Mouse (Mus musculus) liver, postnatal 0 days (tissue): ENCODE measurements around the gene Banp.

Experiments used
- CTCF ChIP-seq: sonication (generic); IDR thresholded peaks from 2 replicates; pipeline ENCODE4 v1.5.1; 2016; ENCODE audit warnings: antibody characterized with exemption, low read depth
- EP300 ChIP-seq: IDR thresholded peaks from 2 replicates; pipeline ENCODE4 v1.6.1; 2016; ENCODE audit warnings: antibody characterized with exemption, low read depth, mild to moderate bottlenecking

GRCm38 (mm10) chr8:121953821-121954545 is 4.4 kb downstream of the Banp start:
- TF ChIP-seq CTCF (no peak), EP300 (no peak)
